Mouse (Mus musculus): ENCODE results near the gene Crtac1.

The Crtac1 gene

DNA sequence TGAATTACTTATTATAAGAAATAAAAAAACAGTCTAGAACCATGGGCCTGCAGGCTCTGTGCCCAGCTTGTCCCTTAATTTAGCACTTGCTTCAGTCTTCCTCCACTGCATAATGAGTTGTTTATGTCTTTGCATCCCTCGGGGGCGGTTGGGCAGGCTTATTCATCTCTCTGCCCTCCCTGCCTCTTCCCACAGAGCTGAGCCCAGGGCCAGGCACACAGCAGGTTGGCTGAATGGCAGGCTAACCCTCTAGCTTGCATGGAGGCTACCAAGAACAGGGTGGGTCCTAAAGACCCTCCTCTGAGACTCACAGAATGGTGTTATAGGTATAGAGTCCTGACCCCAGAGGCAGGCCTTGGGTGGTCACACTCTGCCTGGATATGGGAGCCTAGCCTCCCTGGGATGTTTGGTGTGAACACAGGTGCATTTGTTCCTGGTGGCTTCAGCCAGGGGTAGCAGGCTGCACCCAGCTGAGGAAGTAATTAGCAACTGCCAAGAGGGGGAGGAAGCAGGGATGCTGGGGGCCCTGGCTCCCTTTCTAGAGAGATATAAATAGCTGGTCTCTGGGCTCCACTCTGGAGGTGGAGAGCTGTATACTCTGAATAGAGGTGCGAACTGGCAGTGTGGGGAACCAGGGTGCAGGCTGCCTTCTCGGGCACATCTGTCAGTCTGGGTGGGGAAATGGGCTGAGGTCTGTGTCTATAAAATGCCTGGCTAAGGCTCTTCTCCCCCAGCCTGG is 193.8 kb downstream of the Crtac1 start:
- DNase-seq (ENCODE audit: low read depth), result no peak

Measured in c-Kit-positive CD71-positive TER-119-negative erythroid progenitor cells, embryonic 14.5 days (primary cell).